Mouse (Mus musculus) midbrain, embryonic 15.5 days (tissue): ENCODE results near the gene Sftpd. TPM values are rescaled to one million over a fixed set of nuclear protein-coding genes. Genes with fewer than 3 reads are reported as not detected.

Experiments
- ATAC-seq: fragments of 200-750 bp; cut with Nextera tagmentation; replicated peaks from 2 replicates; pipeline ENCODE4 v1.8.0; 2017; ENCODE audit warnings: moderate TSS enrichment
- H3K27ac ChIP-seq: fragments of 300-500 bp; sonication (generic); 2 replicates; pipeline ENCODE4 v1.5.1; 2015; ENCODE audit warnings: mild to moderate bottlenecking, inconsistent platforms
- H3K27me3 ChIP-seq: fragments of 300-500 bp; sonication (generic); replicated peaks from 2 replicates; pipeline ENCODE4 v1.6.1; 2015; ENCODE audit warnings: inconsistent platforms
- H3K36me3 ChIP-seq: fragments of 300-500 bp; sonication (generic); replicated peaks from 2 replicates; pipeline ENCODE4 v1.6.1; 2015; ENCODE audit warnings: inconsistent platforms
- H3K4me1 ChIP-seq: fragments of 300-500 bp; sonication (generic); 2 replicates; pipeline ENCODE4 v1.6.1; 2015; ENCODE audit warnings: inconsistent platforms
- H3K4me2 ChIP-seq: fragments of 300-500 bp; sonication (generic); 2 replicates; pipeline ENCODE4 v1.6.1; 2015; ENCODE audit warnings: inconsistent platforms, mild to moderate bottlenecking, moderate library complexity
- H3K4me3 ChIP-seq: fragments of 300-500 bp; sonication (generic); 2 replicates; pipeline ENCODE4 v1.5.1; 2015; ENCODE audit warnings: mild to moderate bottlenecking, inconsistent platforms
- H3K9ac ChIP-seq: fragments of 300-500 bp; sonication (generic); 2 replicates; pipeline ENCODE4 v1.6.1; 2015; ENCODE audit warnings: mild to moderate bottlenecking, inconsistent platforms
- H3K9me3 ChIP-seq: fragments of 300-500 bp; sonication (generic); 2 replicates; pipeline ENCODE4 v1.6.1; 2016; ENCODE audit warnings: inconsistent platforms
- WGBS: fragments of 180-500 bp; shearing (Covaris S2); methylation state at CpG from one replicate; pipeline ENCODE4 v1.1.7; 2015; ENCODE audit warnings: mixed read lengths; 5-methylcytosine and 5-hydroxymethylcytosine counted together
- polyA plus RNA-seq: library from polyadenylated mRNA; unstranded; fragments of >200 nt; fragmentation: Nextera tagmentation; extraction: Ambion mirVana; gene quantifications from 2 replicates; pipeline ENCODE4 v1.2.1, GENCODE M21; 2015

The Sftpd gene
- polyA plus RNA-seq, 1 experiment from 2014 or later, result not detected

DNA sequence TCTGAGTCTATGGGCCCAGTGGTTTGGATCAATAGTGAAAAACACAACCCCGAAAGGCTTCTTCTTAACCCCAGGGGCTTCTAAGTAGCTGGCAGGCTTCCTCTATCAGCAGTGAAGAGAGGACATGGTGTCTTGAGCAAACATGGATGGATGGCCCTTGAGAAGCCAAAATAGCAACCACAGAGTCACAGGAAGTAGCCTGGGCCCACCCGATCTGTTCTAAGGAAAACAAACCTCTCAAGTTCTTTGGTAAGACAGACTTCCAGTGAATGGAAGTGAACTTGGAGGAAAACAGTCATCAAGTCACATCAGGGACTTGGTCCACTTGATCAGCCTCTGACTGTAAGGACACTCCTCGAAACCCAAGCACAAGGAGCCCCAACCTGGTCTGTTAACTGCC lies 38.0 kb downstream of the Sftpd start:
- Histone ChIP-seq H3K9me3 (no peaks in the 10 kb centered on the region), H3K4me1 (no peaks in the 10 kb centered on the region), H3K27me3 (no peaks in the 10 kb centered on the region), H3K9ac (no peak overlapping the region), H3K4me3 (no peak overlapping the region), H3K4me2 (no peak overlapping the region), H3K27ac (no peak overlapping the region), H3K36me3 (no peaks in the 10 kb centered on the region)
- ATAC-seq, result no peak
- 87% methylated on average over 3 of the region's 3 CpGs for WGBS

DNA sequence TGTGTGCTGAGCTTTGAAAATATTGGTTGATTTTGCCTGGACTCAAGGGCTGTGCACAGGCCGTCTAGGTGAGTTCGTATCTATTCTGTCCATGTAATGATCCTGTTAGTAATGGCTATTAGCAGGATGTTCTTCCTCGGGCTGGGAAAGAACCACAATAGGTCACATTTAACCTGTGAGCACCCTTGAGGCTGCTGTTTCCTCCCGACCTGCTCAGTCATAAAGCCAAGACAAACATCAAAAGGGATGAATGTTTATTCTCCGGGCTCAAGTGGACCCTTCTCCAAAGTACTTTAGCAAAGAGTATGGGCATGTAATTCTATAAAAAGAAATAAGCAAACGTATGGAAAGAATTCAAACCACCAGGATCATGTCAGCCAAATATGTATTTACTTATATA lies 38.9 kb downstream of the Sftpd start:
- Histone ChIP-seq H3K27ac (no peak overlapping the region), H3K36me3 (no peaks in the 10 kb centered on the region), H3K27me3 (no peaks in the 10 kb centered on the region), H3K4me2 (no peak overlapping the region), H3K9me3 (no peaks in the 10 kb centered on the region), H3K4me3 (no peak overlapping the region), H3K4me1 (no peaks in the 10 kb centered on the region), H3K9ac (no peak overlapping the region)
- no peak for ATAC-seq
- 65% methylated on average over 6 of the region's 6 CpGs for WGBS

DNA sequence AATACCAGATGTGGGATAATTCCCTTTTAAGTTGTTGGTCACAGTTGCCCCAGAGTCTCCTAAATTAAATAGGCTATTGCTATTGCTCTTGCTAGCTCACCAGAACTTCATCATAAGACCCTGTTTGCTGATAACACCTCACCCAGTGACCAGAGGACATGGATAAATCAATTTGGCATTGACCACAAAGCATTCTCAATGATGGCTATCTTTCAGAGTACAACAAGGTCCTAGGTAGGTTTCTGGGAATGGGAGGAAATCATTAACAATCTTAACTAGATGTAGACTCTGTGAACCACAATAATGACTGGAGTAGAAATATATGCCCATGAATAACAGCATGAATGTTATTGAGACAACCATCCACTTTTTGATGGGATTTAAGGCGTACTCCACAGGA lies 44.3 kb downstream of the Sftpd start:
- 79% methylated on average over 1 of the region's 1 CpGs for WGBS
- ATAC-seq, result no peak
- H3K9me3 ChIP-seq, result no peaks in the 10 kb centered on the region
- H3K27me3 ChIP-seq, result no peaks in the 10 kb centered on the region
- H3K4me3 ChIP-seq, result no peak overlapping the region
- no peaks in the 10 kb centered on the region for H3K4me1 ChIP-seq
- H3K36me3 ChIP-seq, result no peaks in the 10 kb centered on the region
- no peak overlapping the region for H3K4me2 ChIP-seq
- H3K9ac ChIP-seq, result no peak overlapping the region
- H3K27ac ChIP-seq, result no peak overlapping the region

DNA sequence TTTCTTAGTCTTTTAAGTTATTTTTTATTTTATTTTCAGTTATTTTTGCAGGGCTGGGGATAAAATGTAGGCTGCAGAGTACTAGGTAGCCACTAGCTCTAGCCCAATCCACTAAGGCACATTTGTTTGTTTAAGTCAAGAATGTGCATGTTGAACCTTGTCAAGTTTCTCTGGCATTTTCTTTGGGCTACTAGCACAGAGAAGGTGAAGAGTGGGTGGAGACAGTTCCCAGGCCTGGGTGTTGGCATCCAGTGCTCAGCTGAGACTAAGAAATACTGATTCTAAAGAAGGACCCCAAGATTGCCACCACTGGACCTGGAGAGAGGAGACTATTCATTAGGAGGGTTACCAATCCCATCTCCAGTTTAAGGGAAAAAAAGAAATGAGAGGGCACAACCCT lies 47.9 kb downstream of the Sftpd start:
- no peak overlapping the region for H3K27ac ChIP-seq
- H3K36me3 ChIP-seq, result no peaks in the 10 kb centered on the region
- no peak for ATAC-seq
- no peak overlapping the region for H3K4me3 ChIP-seq
- H3K9me3 ChIP-seq, result no peaks in the 10 kb centered on the region
- H3K4me2 ChIP-seq, result no peak overlapping the region
- H3K9ac ChIP-seq, result no peak overlapping the region
- no peaks in the 10 kb centered on the region for H3K4me1 ChIP-seq
- H3K27me3 ChIP-seq, result no peaks in the 10 kb centered on the region

DNA sequence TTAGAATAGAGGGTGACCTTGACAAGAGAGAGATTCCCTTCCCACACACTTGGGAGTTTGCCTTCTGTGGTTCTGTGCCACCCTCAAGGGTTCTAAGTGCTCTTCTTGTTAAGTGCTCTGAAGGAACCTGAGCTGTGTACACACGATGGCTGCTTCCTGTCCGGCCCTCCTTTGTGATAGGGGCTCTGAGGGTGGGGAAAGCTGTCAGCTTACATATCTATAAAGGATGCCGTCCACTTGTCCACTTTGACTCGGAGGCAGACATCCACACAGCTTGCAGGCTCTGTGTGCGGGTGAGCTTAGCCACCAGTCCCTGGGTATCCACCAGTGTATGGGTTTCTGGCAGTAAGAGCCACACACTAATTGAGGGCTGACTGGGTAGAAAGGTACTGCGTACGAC lies 53.4 kb downstream of the Sftpd start, which contains the start of gene Sftpa1:
Sftpa1 (plus strand) TSS at position 243 of the 400 bp plus-strand sequence.
- H3K9ac ChIP-seq, result no peak within 1 kb of the TSS
- no peaks in the 10 kb centered on the region for H3K36me3 ChIP-seq
- 82% methylated on average over 7 of the region's 7 CpGs for WGBS
- H3K27me3 ChIP-seq, result no peaks in the 10 kb centered on the region
- H3K27ac ChIP-seq, result no peak within 1 kb of the TSS
- no peaks in the 10 kb centered on the region for H3K4me1 ChIP-seq
- no peak for ATAC-seq
- H3K4me2 ChIP-seq, result no peak within 1 kb of the TSS
- H3K9me3 ChIP-seq, result no peaks in the 10 kb centered on the region
- no peak within 1 kb of the TSS for H3K4me3 ChIP-seq

DNA sequence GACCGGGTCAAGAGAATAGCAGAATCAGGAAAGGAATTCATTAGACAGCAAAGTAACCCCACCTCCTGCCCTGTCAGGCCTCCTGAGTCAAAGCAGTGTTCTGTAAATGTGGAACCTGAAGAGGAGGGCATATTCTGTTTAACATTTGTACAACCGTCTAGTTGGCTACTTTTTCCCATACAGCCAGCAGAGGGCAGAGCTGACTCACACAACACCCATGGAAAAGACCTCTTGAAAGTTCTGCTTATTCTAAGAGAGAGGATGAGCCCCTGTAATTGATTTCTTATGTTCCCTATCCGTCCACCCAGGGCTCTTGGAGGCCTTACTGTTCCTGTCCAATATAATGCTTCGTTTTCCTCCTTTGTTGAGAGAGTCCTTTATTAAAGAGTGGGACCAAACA lies 57.0 kb downstream of the Sftpd start:
- Histone ChIP-seq H3K9me3 (no peaks in the 10 kb centered on the region), H3K4me1 (no peaks in the 10 kb centered on the region), H3K36me3 (no peaks in the 10 kb centered on the region), H3K27me3 (no peaks in the 10 kb centered on the region), H3K4me3 (no peak overlapping the region), H3K27ac (no peak overlapping the region), H3K9ac (no peak overlapping the region), H3K4me2 (no peak overlapping the region)
- 19% methylated on average over 4 of the region's 4 CpGs for WGBS
- ATAC-seq, result peak; percentile 75; the same call in 1 of the 2 replicates

DNA sequence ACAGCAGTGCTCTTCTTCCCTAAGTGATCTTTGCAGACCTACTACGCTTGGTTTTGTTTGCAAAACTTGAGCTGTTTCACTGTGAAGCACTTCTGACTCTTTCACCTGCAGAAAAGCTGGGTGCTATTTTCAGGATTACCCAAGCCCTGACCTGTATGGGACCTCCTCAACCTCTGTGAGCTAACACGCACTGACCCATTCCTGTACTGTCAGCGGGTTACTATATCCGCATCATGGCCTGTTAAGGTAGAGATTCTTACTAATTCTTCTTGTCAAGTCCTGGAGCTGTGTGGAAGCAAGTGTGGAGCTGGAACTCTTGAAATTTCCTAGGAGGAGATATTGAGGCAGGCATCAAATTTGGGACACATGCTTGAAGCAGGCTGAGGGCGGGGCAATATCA lies 60.3 kb downstream of the Sftpd start:
- H3K9ac ChIP-seq, result no peak overlapping the region
- no peak overlapping the region for H3K27ac ChIP-seq
- H3K36me3 ChIP-seq, result no peaks in the 10 kb centered on the region
- H3K4me1 ChIP-seq, result no peaks in the 10 kb centered on the region
- no peak for ATAC-seq
- no peaks in the 10 kb centered on the region for H3K27me3 ChIP-seq
- no peak overlapping the region for H3K4me2 ChIP-seq
- WGBS, result 90% methylated on average over 5 of the region's 5 CpGs
- no peak overlapping the region for H3K4me3 ChIP-seq
- H3K9me3 ChIP-seq, result no peaks in the 10 kb centered on the region

Other genes starting within 250 kb of the Sftpd start
- gene Tspan14, start 218.3 kb downstream of the Sftpd start, polyA plus RNA-seq, result 68.9 and 75.2 TPM in 2 replicates
- 85.6 and 88.5 TPM in 2 replicates for gene Fam213a, start 171.4 kb downstream of the Sftpd start, polyA plus RNA-seq
- 0.95 and 1.4 TPM in 2 replicates for gene Dydc2, start 115.9 kb downstream of the Sftpd start, polyA plus RNA-seq
- gene Dydc1, start 112.2 kb downstream of the Sftpd start, polyA plus RNA-seq, result not detected in 2 replicates
- 0.05 and 0.06 TPM in 2 replicates for gene Mat1a, start 80.1 kb downstream of the Sftpd start, polyA plus RNA-seq
- not detected in 2 replicates for gene Sftpa1, start 53.4 kb downstream of the Sftpd start, polyA plus RNA-seq
- not detected in 2 replicates for gene Mbl1, start 33.7 kb downstream of the Sftpd start, polyA plus RNA-seq
- 0.23 and 0.41 TPM in 2 replicates for gene Gm2832, start 93.7 kb upstream of the Sftpd start, polyA plus RNA-seq
- gene Gm5798, start 163.5 kb upstream of the Sftpd start, polyA plus RNA-seq, result not detected in 2 replicates
- not detected in 2 replicates for gene Gm7945, start 201.2 kb upstream of the Sftpd start, polyA plus RNA-seq
- not detected in 2 replicates for gene Gm6482, start 223.1 kb upstream of the Sftpd start, polyA plus RNA-seq